23 mouse cellular contexts compared by ENCODE assay signal in genomic region chr10:119868995-119869579, GRCm38 (mm10).
DNase-seq lines count a peak whose midpoint lies in the region; ATAC-seq and TF ChIP-seq lines count a peak whose summit lies in the region.
"Had no signal": no experiment of that assay in that cellular context is flagged by ENCODE, and none has a peak within 500 bp of the region (broad histone marks: within the 10 kb centered on the region; RNA-seq: fewer than 3 reads in every experiment).

No protein-coding gene starts in this region.

- H3K36me3 ChIP-seq in lung, embryonic 14.5 days (ENCODE audit: insufficient read depth), result no peaks in the 10 kb centered on the region
- H3K36me3 ChIP-seq: heart, embryonic 15.5 days had no signal

- no peak overlapping the region for H3K9ac ChIP-seq in lung, embryonic 14.5 days
- H3K9ac ChIP-seq: heart, embryonic 15.5 days; hindbrain, embryonic 14.5 days had no signal

- no peak for DNase-seq in frontal cortex, postnatal 25 days (ENCODE audit: low spot score in 2 of 2)
- peak; percentile 24 for DNase-seq in lung, embryonic 14.5 days
- no peak for DNase-seq in lung, postnatal 36 days
- peak; percentile 58 for DNase-seq in MN1 (ENCODE audit: low spot score)
- DNase-seq: adrenal gland, postnatal 36 days; cerebellum, adult 11-12 months; cerebellum, postnatal 36 days; gastrocnemius, postnatal 14 days; heart, adult 18-20 months; heart, postnatal 4 days; kidney, adult 18-20 months; lung, adult 18-20 months; spleen, adult 18-20 months; thymus, postnatal 14 days had no signal

- H3K27me3 ChIP-seq in lung, embryonic 14.5 days (ENCODE audit: insufficient read depth, low read length), result no peaks in the 10 kb centered on the region
- H3K27me3 ChIP-seq: heart, embryonic 15.5 days had no signal

- no peak overlapping the region for H3K4me3 ChIP-seq in lung, embryonic 14.5 days (ENCODE audit: low read depth, low read length)
- H3K4me3 ChIP-seq: heart, embryonic 15.5 days had no signal

- WGBS in lung, embryonic 14.5 days, result 67% methylated on average over 11 of the region's 11 CpGs

- no peak for TF ChIP-seq CTCF in lung, embryonic 14.5 days (IDR thresholded peaks at IDR 0.05; ENCODE audit: low read depth)

- no peaks in the 10 kb centered on the region for H3K4me1 ChIP-seq in lung, embryonic 14.5 days (ENCODE audit: insufficient read depth)

- H3K27ac ChIP-seq in lung, embryonic 14.5 days (ENCODE audit: low read depth), result no peak overlapping the region
- H3K27ac ChIP-seq: hindbrain, embryonic 14.5 days; kidney, postnatal 0 days had no signal

- no peak overlapping the region for H3K4me2 ChIP-seq in lung, embryonic 14.5 days
- H3K4me2 ChIP-seq: hindbrain, embryonic 14.5 days had no signal

- H3K9me3 ChIP-seq in lung, embryonic 14.5 days (ENCODE audit: low read depth, low read length), result no peaks in the 10 kb centered on the region; the same call in 1 of the 2 replicates

- ATAC-seq in frontal cortex, adult (ENCODE audit: low TSS enrichment), result peak; percentile 58
- no peak for ATAC-seq in lung, embryonic 14.5 days (ENCODE audit: insufficient read depth)
- peak; percentile 89 for ATAC-seq in granulocyte monocyte progenitor cell, adult 5-6 weeks (replicated peaks; ENCODE audit: poor library complexity, severe bottlenecking)
- no peak for ATAC-seq in erythroid progenitor cell, adult 5-6 weeks (replicated peaks; ENCODE audit: low FRiP score, poor library complexity, severe bottlenecking)
- ATAC-seq: forebrain, embryonic 14.5 days; inflammation-experienced regulatory T-cells, adult 6 months; midbrain, embryonic 16.5 days had no signal

Comparison
In these comparisons a context has a peak if more than half of its experiments do, and no peak if none do; other contexts are left out.
1. DNase-seq: peak in lung, embryonic 14.5 days (single experiment) and MN1 (single experiment); none in frontal cortex, postnatal 25 days (0 of 2) and lung, postnatal 36 days (single experiment).
2. ATAC-seq: peak in frontal cortex, adult (single experiment) and granulocyte monocyte progenitor cell, adult 5-6 weeks (single experiment); none in lung, embryonic 14.5 days (single experiment) and erythroid progenitor cell, adult 5-6 weeks (single experiment).